Mouse (Mus musculus) ES-E14 (cell line): Measurements from ENCODE around the gene Metap1d. TPM values are rescaled to one million over a fixed set of nuclear protein-coding genes. Genes with fewer than 3 reads are reported as not detected.

Experiments used
- DNase-seq: peaks from one replicate; pipeline ENCODE4 v3.0.0-alpha.2; 2013; ENCODE audit warnings: low read depth, low spot score
- H3K27ac ChIP-seq: 2 replicates; pipeline ENCODE4 v1.5.1; 2012; ENCODE audit warnings: low read depth, mild to moderate bottlenecking, low read length, moderate library complexity, mixed read lengths; ENCODE audit not compliant: poor library complexity, insufficient read depth, severe bottlenecking
- H3K36me3 ChIP-seq: 2 replicates; pipeline ENCODE4 v1.6.1; 2012; ENCODE audit warnings: mild to moderate bottlenecking, low read length, moderate library complexity, mixed read lengths; ENCODE audit not compliant: control insufficient read depth, poor library complexity, insufficient read depth, severe bottlenecking
- H3K4me1 ChIP-seq, 2 experiments: fragments of 150-350 bp in 1 of 2; sonication (generic) in 1 of 2; 2 replicates each; pipeline ENCODE4 v1.6.1; 2012; ENCODE audit warnings: low read length in 2 of 2, mild to moderate bottlenecking in 1 of 2, mixed read lengths in 1 of 2; ENCODE audit not compliant: control insufficient read depth in 2 of 2, insufficient read depth in 2 of 2, poor library complexity in 1 of 2
- H3K4me3 ChIP-seq, 2 experiments: fragments of 150-350 bp in 1 of 2; sonication (generic) in 1 of 2; 2 replicates each; pipeline ENCODE4 v1.5.1; 2012; ENCODE audit warnings: low read length in 2 of 2, low read depth in 1 of 2, mild to moderate bottlenecking in 1 of 2, mixed read lengths in 1 of 2; ENCODE audit not compliant: insufficient read depth in 1 of 2, poor library complexity in 1 of 2, severe bottlenecking in 1 of 2
- H3K9ac ChIP-seq: 2 replicates; pipeline ENCODE4 v1.6.1; 2012; ENCODE audit warnings: low read depth, mild to moderate bottlenecking, low read length, mixed read lengths; ENCODE audit not compliant: poor library complexity, insufficient read depth, severe bottlenecking
- H3K9me3 ChIP-seq: fragments of 150-350 bp; sonication (generic); 2 replicates; pipeline ENCODE4 v1.6.1; 2012; ENCODE audit warnings: low read depth, mild to moderate bottlenecking, low read length; ENCODE audit not compliant: control insufficient read depth, insufficient read depth
- CHD2 ChIP-seq: IDR thresholded peaks from 2 replicates; pipeline ENCODE4 v1.6.1; 2014; ENCODE audit warnings: mild to moderate bottlenecking, low read depth, low read length, inconsistent platforms
- HCFC1 ChIP-seq: IDR thresholded peaks from 2 replicates; pipeline ENCODE4 v1.6.1; 2012; ENCODE audit warnings: low read length, inconsistent platforms, borderline replicate concordance; ENCODE audit not compliant: insufficient read depth
- MAFK ChIP-seq: IDR thresholded peaks from 2 replicates; pipeline ENCODE4 v1.6.1; 2014; ENCODE audit warnings: mild to moderate bottlenecking, low read depth, low read length, inconsistent platforms; ENCODE audit not compliant: insufficient read depth
- ZC3H11A ChIP-seq: IDR thresholded peaks from 2 replicates; pipeline ENCODE4 v1.6.1; 2012; ENCODE audit warnings: low read depth, mild to moderate bottlenecking, inconsistent platforms, low read length, borderline replicate concordance
- ZNF384 ChIP-seq: IDR thresholded peaks from 2 replicates; pipeline ENCODE4 v1.6.1; 2012; ENCODE audit warnings: low read depth, low read length, inconsistent platforms
- in situ Hi-C, 2 experiments: fragments of 600-800 bp; cut with MboI; formaldehyde crosslinking; loops; one replicate each; pipeline ENCODE4 v1.15.1; 2025; ENCODE audit warnings: low sequenced_read_pairs in 2 of 2, inconsistent platforms in 1 of 2; ENCODE audit not compliant: unreplicated experiment in 2 of 2
- total RNA-seq: library from RNA; depleted of rRNA; stranded (reverse); fragments of 300-350 nt; gene quantifications from 2 replicates; pipeline ENCODE4 v1.2.3, GENCODE M21; 2012

The Metap1d gene
- total RNA-seq, 1 experiment, result 18.8 TPM

DNA sequence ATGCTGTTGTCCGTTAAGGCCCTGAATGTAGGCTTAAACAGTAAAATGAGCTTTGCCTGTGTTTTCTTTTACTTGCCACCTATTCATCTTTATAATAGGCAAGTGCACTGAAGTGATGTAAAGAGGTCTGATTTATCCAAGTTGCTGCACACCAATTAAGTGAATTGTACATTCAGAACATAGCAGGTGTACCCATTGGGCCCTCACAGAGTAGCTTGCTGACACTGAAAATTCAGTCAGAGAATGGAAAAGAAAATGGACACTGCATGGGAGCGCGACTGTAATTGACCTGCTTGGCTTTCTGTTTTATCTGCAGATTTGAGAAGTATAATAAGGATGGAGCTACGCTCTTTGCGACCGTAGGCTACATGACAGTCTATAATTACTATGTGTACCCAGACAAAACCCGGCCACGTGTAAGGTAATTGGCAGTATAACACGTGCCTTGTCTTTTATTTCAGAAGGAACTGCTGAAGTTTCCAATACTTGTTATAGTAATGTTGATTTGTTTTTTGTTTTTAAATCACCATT, 32.1 kb upstream of the Metap1d start:
- Histone ChIP-seq H3K9me3 (no peaks in the 10 kb centered on the region), H3K9ac (no peak overlapping the region), H3K4me1 (no peaks in the 10 kb centered on the region), H3K4me3 (no peak overlapping the region), H3K36me3 (peaks cover 22% of the 10 kb centered on the region), H3K27ac (no peak overlapping the region)
- TF ChIP-seq ZC3H11A (no peak), CHD2 (no peak), MAFK (no peak), HCFC1 (no peak), ZNF384 (no peak)
- DNase-seq, result no peak
- in situ Hi-C loops, result no loop called here

DNA sequence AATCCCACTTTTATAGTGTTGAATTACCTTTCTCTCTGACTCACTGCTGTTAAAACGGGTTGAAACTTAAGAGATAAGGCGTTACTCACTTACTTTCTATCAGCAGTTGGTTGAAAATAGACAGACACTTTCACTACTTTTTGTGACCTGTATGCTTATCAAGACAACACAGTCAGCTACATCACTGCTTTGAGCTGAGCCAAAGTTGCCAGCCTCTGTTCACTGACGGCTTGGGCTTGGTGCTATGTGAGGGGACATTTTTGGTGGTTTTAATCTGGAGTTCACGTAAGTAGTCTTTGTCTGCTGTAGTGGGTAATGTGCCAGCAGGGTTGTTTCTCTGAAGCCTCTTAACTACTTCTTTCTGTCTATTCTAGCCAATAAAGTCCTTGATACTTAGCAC, 28.5 kb upstream of the Metap1d start:
- no peaks in the 10 kb centered on the region for H3K4me1 ChIP-seq
- no peak for DNase-seq
- in situ Hi-C loops, result no loop called here
- H3K9me3 ChIP-seq, result no peaks in the 10 kb centered on the region
- no peak overlapping the region for H3K9ac ChIP-seq
- no peak for TF ChIP-seq ZNF384
- no peak for TF ChIP-seq CHD2
- TF ChIP-seq HCFC1, result no peak
- TF ChIP-seq MAFK, result no peak
- no peak for TF ChIP-seq ZC3H11A
- no peak overlapping the region for H3K4me3 ChIP-seq
- no peak overlapping the region for H3K27ac ChIP-seq
- peaks cover 27% of the 10 kb centered on the region for H3K36me3 ChIP-seq

DNA sequence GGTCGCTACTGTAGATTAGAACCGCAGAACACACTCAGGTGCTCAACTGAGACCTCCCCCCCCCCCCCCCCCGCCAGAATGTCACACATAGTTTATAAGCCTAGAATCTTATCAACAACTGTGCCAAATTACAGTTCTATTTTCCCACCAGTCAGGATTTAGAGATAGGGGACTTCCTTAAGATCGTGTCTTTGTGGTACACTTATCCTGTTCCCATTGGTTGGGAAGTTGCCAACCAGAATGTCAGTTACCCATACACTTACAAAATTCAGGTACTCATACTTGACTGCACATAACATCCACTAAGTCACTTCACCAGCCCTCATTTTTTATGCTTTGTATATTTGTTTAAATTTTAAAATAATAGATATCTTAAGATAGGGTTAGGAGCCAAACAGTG, 17.6 kb upstream of the Metap1d start:
- no peaks in the 10 kb centered on the region for H3K4me1 ChIP-seq
- TF ChIP-seq MAFK (no peak), HCFC1 (no peak), CHD2 (no peak), ZNF384 (no peak), ZC3H11A (no peak)
- in situ Hi-C loops, result loop anchor here in 1 of 2 experiments (25.0 kb wide), 1 partner anchor 402 kb away; no protein-coding TSS in a partner anchor
- no peak overlapping the region for H3K4me3 ChIP-seq
- DNase-seq, result no peak
- no peaks in the 10 kb centered on the region for H3K9me3 ChIP-seq
- H3K36me3 ChIP-seq, result peaks cover 25% of the 10 kb centered on the region
- H3K9ac ChIP-seq, result no peak overlapping the region
- no peak overlapping the region for H3K27ac ChIP-seq

DNA sequence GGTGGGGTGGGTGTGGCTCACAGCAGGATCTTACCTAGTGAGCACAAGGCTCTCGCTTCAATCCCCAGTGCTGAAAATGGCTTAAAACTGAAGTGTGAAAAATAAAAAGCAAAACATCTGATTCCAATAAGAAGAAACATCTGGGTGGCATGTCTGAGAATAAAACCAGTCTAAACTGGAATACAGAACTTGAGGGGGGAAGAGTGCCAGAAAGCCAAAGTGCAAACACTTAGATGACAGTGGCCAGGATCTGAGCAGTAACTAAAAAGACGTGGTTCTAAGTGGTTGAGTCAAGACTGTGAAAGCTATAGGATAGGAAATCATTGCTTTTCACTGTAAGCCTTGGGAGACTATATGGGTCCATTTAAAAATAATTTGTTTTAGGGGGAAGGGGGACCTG, 9.7 kb upstream of the Metap1d start:
- Histone ChIP-seq H3K9ac (no peak overlapping the region), H3K27ac (no peak overlapping the region), H3K9me3 (no peaks in the 10 kb centered on the region), H3K4me3 (no peak overlapping the region), H3K4me1 (0 out of 4 replicates have a peak, but pooled peaks cover 0 to 2% of the 10 kb centered on the region in 2 experiments), H3K36me3 (peaks cover 11% of the 10 kb centered on the region)
- TF ChIP-seq ZNF384 (no peak), HCFC1 (no peak), ZC3H11A (no peak), CHD2 (no peak)
- in situ Hi-C loops, result loop anchor here in 1 of 2 experiments (25.0 kb wide), 1 partner anchor 394 kb away; no protein-coding TSS in a partner anchor
- DNase-seq, result no peak
